Mouse (Mus musculus) heart, adult 18-20 months (tissue): ENCODE measurements around the gene 6030468B19Rik. TPM values are rescaled to one million over a fixed set of nuclear protein-coding genes. Genes with fewer than 3 reads are reported as not detected.
A peak's percentile ranks its signal among the peaks of the same experiment; 100 is the strongest.
"Not testable (repeated sequence)": the region's sequence is repeated elsewhere in the genome, so short reads cannot be mapped to it uniquely, and the experiment has no call there.

ENCODE experiments used
- DNase-seq, 2 experiments: peaks; one replicate each; pipeline ENCODE4 v3.0.0; 2021 to 2022; ENCODE audit warnings: mixed read lengths in 1 of 2
- total RNA-seq, 2 experiments: library from RNA; stranded (reverse); gene quantifications; 2 replicates each; pipeline ENCODE4 v1.2.3; 2021

Gene 6030468B19Rik
- total RNA-seq, 2 experiments from 2014 or later = not detected

- DNase-seq = peak; percentile 74 to 84
Measured at GRCm38 (mm10) chr11:117828888-117829604, 31.6 kb downstream of the 6030468B19Rik start.

- no peak for DNase-seq
Measured at GRCm38 (mm10) chr11:117829671-117830215, 32.3 kb downstream of the 6030468B19Rik start.

- no peak for DNase-seq
Measured at GRCm38 (mm10) chr11:117830401-117830800, 32.9 kb downstream of the 6030468B19Rik start.

- DNase-seq = peak; percentile 77 to 81
Measured at GRCm38 (mm10) chr11:117832086-117832969, 34.9 kb downstream of the 6030468B19Rik start.

- DNase-seq = not testable (repeated sequence)
Measured at GRCm38 (mm10) chr11:117833509-117833908, 36.0 kb downstream of the 6030468B19Rik start.

- DNase-seq = no peak
Measured at GRCm38 (mm10) chr11:117834086-117834485, 36.6 kb downstream of the 6030468B19Rik start.

GRCm38 (mm10) chr11:117836306-117836705 lies 38.8 kb downstream of the 6030468B19Rik start:
- DNase-seq = no peak

GRCm38 (mm10) chr11:117838572-117838971 lies 41.1 kb downstream of the 6030468B19Rik start:
- DNase-seq = no peak

- DNase-seq = no peak
Measured at GRCm38 (mm10) chr11:117839021-117839420, 41.6 kb downstream of the 6030468B19Rik start.

- DNase-seq = no peak
Measured at GRCm38 (mm10) chr11:117840910-117841309, 43.5 kb downstream of the 6030468B19Rik start.

GRCm38 (mm10) chr11:117843434-117843833 lies 46.0 kb downstream of the 6030468B19Rik start:
- no peak for DNase-seq

- no peak for DNase-seq
Measured at GRCm38 (mm10) chr11:117844997-117845396, 47.5 kb downstream of the 6030468B19Rik start.

- no peak for DNase-seq
Measured at GRCm38 (mm10) chr11:117845651-117846050, 48.2 kb downstream of the 6030468B19Rik start.

GRCm38 (mm10) chr11:117846640-117847039 lies 49.2 kb downstream of the 6030468B19Rik start:
- no peak for DNase-seq

- no peak for DNase-seq
Measured at GRCm38 (mm10) chr11:117847593-117848215, 50.2 kb downstream of the 6030468B19Rik start.

- peak in 1 of 2 experiments; percentile 63 for DNase-seq
Measured at GRCm38 (mm10) chr11:117848271-117848984, 51.0 kb downstream of the 6030468B19Rik start.

GRCm38 (mm10) chr11:117848985-117849671 lies 51.7 kb downstream of the 6030468B19Rik start, which contains the start of gene Birc5:
Birc5 (plus strand) TSS chr11:117849251.
- DNase-seq = peak; percentile 96 to 97

GRCm38 (mm10) chr11:117852875-117853274 lies 55.4 kb downstream of the 6030468B19Rik start:
- DNase-seq = no peak

- DNase-seq = no peak
Measured at GRCm38 (mm10) chr11:117854241-117854640, 56.8 kb downstream of the 6030468B19Rik start.

GRCm38 (mm10) chr11:117855360-117855759 lies 57.9 kb downstream of the 6030468B19Rik start:
- DNase-seq = no peak

GRCm38 (mm10) chr11:117855975-117856374 lies 58.5 kb downstream of the 6030468B19Rik start:
- no peak for DNase-seq
